Mouse (Mus musculus): ENCODE results near the gene Bcl11b.

- no peak for TF ChIP-seq CTCF (IDR thresholded peaks at IDR 0.05; ENCODE audit: control insufficient read depth, insufficient read depth, insufficient replicate concordance, low read depth, low read length)
- TF ChIP-seq POLR2A (IDR thresholded peaks at IDR 0.05; ENCODE audit: control insufficient read depth, low read depth, low read length), result no peak
These were observed 84.6 kb downstream of the Bcl11b start for GRCm38 (mm10) chr12:107918779-107919178.

Data from testis, adult 2 months (tissue).